Mouse (Mus musculus): ENCODE data around the gene Pdap1. TPM values are rescaled to one million over a fixed set of nuclear protein-coding genes. Genes with fewer than 3 reads are reported as not detected.

The Pdap1 gene
- polyA plus RNA-seq (2015; fragmentation: Nextera tagmentation; extraction: Ambion mirVana) = 93.1 and 96.3 TPM in 2 replicates

DNA sequence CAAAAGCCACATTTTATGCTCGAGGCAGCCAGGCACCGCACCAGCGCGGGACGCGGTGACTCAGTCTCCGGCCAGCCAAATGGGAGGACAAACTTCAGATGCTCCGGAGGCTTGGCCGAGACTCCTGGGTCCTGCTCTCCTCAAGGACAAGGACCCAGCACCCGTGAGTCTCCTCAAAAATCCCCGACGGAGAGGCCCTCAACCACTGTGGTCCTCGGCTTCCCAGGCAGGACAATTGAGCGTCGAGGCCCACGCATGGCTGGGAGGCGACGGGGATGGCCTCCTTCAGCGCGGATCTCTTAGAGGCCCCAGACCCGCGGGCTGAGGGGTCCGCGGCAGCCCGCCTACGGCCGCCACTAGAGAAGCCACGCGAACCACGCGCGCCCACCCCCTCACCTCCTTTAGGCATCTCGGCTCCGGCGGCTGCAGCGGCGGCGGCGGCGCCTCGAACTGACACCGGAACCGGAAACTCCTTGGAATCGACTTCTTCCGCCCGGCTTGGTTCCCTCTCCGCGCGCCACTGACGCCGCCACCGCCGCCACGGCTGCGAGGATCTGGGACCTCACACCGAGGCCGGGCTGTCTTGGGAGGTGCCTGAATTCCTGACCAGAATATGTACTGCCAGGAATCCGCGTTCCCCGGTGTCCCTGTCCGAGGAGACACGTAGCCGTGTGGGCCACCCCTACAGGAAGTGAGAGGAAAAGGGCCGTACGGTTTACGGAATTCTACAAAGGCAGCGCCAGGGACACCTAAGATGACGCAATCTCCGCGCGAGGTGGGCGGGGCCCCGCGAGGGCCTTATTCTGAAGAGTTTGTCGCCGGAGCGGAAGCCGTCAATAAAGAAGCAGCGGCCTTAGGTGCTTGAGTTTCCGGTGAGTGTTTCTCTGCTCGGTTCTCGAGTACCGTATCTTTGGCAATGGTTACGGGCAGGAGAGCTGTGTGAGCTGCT, at the start of gene Pdap1, which contains the start of gene Bud31:
Gene Pdap1, minus strand, starts transcription at position 668 of the 949 bp plus-strand sequence.
Gene Bud31, plus strand, starts transcription at position 792 of the 949 bp plus-strand sequence.
- H3K27ac ChIP-seq (ENCODE audit: low read length) = peak within 1 kb of the TSS; percentile 96
- under 1% methylated on average over 84 of the region's 84 CpGs for WGBS
- H3K4me2 ChIP-seq (ENCODE audit: low read length) = peak within 1 kb of the TSS; percentile 99
- H3K9me3 ChIP-seq (ENCODE audit: control insufficient read depth, low read length) = no peaks in the 10 kb centered on the region
- peak; percentile 95 for ATAC-seq
- peak within 1 kb of the TSS; percentile 89 for H3K9ac ChIP-seq (replicated peaks; ENCODE audit: low read depth, low read length)
- peaks cover 36% of the 10 kb centered on the region for H3K36me3 ChIP-seq (ENCODE audit: control insufficient read depth, insufficient read depth)
- peaks cover 21% of the 10 kb centered on the region for H3K4me1 ChIP-seq (replicated peaks; ENCODE audit: control insufficient read depth, insufficient read depth, low read length)
- no peaks in the 10 kb centered on the region for H3K27me3 ChIP-seq (replicated peaks; ENCODE audit: control insufficient read depth, insufficient read depth, low read length)
- peak within 1 kb of the TSS; percentile 73 for H3K4me3 ChIP-seq (replicated peaks; ENCODE audit: low read length)

DNA sequence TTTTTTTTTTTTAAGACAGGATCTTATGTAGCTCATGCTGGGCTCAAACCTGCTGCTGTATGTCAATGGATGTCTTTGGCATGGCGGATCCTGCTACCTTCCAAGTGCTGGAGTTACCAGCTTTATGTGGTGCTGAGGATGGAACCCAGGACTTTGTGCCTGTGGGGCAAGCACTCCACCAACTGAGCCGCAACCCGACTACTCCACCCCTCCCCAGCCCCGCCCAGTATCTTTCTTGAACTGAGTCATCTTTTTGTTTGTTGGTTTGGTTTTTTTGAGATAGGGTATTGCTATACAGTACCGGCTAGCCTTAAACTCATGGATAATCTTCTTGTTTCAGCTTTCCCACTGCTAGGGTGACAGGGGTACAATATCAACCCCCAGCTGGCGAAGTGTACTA, 49.4 kb upstream of the Pdap1 start:
- Histone ChIP-seq H3K27me3 (replicated peaks; ENCODE audit: control insufficient read depth, insufficient read depth, low read length) (no peaks in the 10 kb centered on the region), H3K27ac (ENCODE audit: low read length) (no peak overlapping the region), H3K9ac (replicated peaks; ENCODE audit: low read depth, low read length) (no peak overlapping the region), H3K4me1 (replicated peaks; ENCODE audit: control insufficient read depth, insufficient read depth, low read length) (peaks cover 22% of the 10 kb centered on the region), H3K4me3 (replicated peaks; ENCODE audit: low read length) (no peak overlapping the region), H3K36me3 (ENCODE audit: control insufficient read depth, insufficient read depth) (peaks cover 18% of the 10 kb centered on the region), H3K4me2 (ENCODE audit: low read length) (no peak overlapping the region), H3K9me3 (ENCODE audit: control insufficient read depth, low read length) (no peaks in the 10 kb centered on the region)
- no peak for ATAC-seq
- WGBS = 96% methylated on average over 6 of the region's 6 CpGs

- Histone ChIP-seq H3K4me1 (replicated peaks; ENCODE audit: control insufficient read depth, insufficient read depth, low read length) (peaks cover 12% of the 10 kb centered on the region), H3K4me2 (ENCODE audit: low read length) (no peak overlapping the region), H3K4me3 (replicated peaks; ENCODE audit: low read length) (no peak overlapping the region), H3K27ac (ENCODE audit: low read length) (no peak overlapping the region), H3K9ac (replicated peaks; ENCODE audit: low read depth, low read length) (no peak overlapping the region), H3K36me3 (ENCODE audit: control insufficient read depth, insufficient read depth) (peaks cover 30% of the 10 kb centered on the region), H3K9me3 (ENCODE audit: control insufficient read depth, low read length) (no peaks in the 10 kb centered on the region), H3K27me3 (replicated peaks; ENCODE audit: control insufficient read depth, insufficient read depth, low read length) (no peaks in the 10 kb centered on the region)
- ATAC-seq = no peak
- 94% methylated on average over 2 of the region's 2 CpGs for WGBS
Measured at GRCm38 (mm10) chr5:145185244-145185643, 45.2 kb upstream of the Pdap1 start.

- WGBS = 86% methylated on average over 18 of the region's 18 CpGs
- H3K36me3 ChIP-seq (ENCODE audit: control insufficient read depth, insufficient read depth) = peaks cover 42% of the 10 kb centered on the region
- H3K4me1 ChIP-seq (replicated peaks; ENCODE audit: control insufficient read depth, insufficient read depth, low read length) = no peaks in the 10 kb centered on the region
- no peaks in the 10 kb centered on the region for H3K27me3 ChIP-seq (replicated peaks; ENCODE audit: control insufficient read depth, insufficient read depth, low read length)
- H3K27ac ChIP-seq (ENCODE audit: low read length) = no peak overlapping the region
- H3K9ac ChIP-seq (replicated peaks; ENCODE audit: low read depth, low read length) = no peak overlapping the region
- no peak for ATAC-seq
- no peak overlapping the region for H3K4me2 ChIP-seq (ENCODE audit: low read length)
- H3K4me3 ChIP-seq (replicated peaks; ENCODE audit: low read length) = no peak overlapping the region
- H3K9me3 ChIP-seq (ENCODE audit: control insufficient read depth, low read length) = no peaks in the 10 kb centered on the region
Measured at GRCm38 (mm10) chr5:145178461-145178980, 38.5 kb upstream of the Pdap1 start.

DNA sequence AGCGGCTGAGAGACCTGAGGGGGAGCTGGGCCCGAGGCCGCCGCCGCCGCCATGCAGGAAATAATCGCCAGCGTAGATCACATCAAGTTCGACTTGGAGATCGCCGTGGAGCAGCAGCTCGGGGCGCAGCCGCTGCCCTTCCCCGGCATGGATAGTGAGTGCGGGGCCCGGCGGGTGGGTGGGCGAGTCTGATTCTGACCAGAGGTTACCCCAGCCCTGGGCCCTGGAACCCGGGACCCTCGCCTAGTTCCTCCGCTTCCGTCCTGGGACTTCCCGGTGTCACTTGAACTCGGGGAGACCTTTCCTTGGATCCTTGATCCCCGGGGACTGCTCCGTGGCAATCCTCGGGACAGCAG, 27.2 kb upstream of the Pdap1 start:
- peak; percentile 62 for ATAC-seq
- peaks cover 22% of the 10 kb centered on the region for H3K4me1 ChIP-seq (replicated peaks; ENCODE audit: control insufficient read depth, insufficient read depth, low read length)
- WGBS = under 1% methylated on average over 28 of the region's 28 CpGs
- H3K27ac ChIP-seq (ENCODE audit: low read length) = peak overlapping the region; percentile 49
- H3K9ac ChIP-seq (replicated peaks; ENCODE audit: low read depth, low read length) = peak overlapping the region; percentile 88
- H3K27me3 ChIP-seq (replicated peaks; ENCODE audit: control insufficient read depth, insufficient read depth, low read length) = no peaks in the 10 kb centered on the region
- H3K4me2 ChIP-seq (ENCODE audit: low read length) = peak overlapping the region; percentile 97
- peaks cover 8% of the 10 kb centered on the region for H3K36me3 ChIP-seq (ENCODE audit: control insufficient read depth, insufficient read depth)
- H3K4me3 ChIP-seq (replicated peaks; ENCODE audit: low read length) = peak overlapping the region; percentile 96
- H3K9me3 ChIP-seq (ENCODE audit: control insufficient read depth, low read length) = no peaks in the 10 kb centered on the region

DNA sequence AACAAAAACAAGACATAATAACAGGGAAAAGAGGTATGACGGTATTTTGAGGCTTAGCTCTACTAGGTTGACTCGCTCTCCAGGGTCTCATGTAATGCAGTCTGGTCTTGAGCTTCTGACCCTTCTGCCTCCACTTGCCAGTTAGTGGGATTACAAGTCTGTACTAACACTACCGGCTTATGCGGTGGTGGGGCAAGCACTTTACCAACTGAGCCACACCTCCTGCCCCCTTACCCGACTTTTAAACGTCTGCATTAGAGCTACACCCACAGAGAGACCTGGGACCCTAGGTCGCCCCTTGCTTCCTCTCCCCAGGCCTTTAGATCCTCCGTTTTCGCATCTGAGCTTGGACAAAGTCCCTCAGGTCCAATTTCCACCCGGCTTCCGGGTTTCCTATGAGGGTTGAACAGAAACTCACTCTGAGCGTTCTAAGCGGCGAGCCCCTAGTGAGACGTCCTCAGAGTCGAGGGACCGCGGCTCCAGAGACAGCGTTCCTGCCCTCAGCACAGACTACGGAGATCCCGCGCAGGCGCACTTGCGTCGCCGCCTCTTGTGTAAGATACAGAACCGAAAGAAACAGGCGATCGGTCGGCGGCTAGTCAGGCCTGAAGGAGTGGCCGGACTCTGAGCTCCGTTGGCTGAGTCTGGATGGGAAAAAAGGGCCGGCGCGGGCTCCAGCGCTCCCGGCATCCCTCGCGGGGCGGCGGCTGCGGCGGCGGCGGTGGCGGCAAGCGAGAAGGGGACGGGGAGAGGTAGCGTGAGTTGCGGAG, 26.7 kb upstream of the Pdap1 start, which contains the start of the genes Ptcd1 and Cpsf4:
Gene Ptcd1, minus strand, starts transcription at position 573 of the 770 bp plus-strand sequence.
Gene Cpsf4, plus strand, starts transcription at position 678 of the 770 bp plus-strand sequence.
- ATAC-seq = peak; percentile 96
- WGBS = under 1% methylated on average over 51 of the region's 51 CpGs
- H3K36me3 ChIP-seq (ENCODE audit: control insufficient read depth, insufficient read depth) = peaks cover 6% of the 10 kb centered on the region; the same call in 1 of the 2 replicates
- H3K4me1 ChIP-seq (replicated peaks; ENCODE audit: control insufficient read depth, insufficient read depth, low read length) = peaks cover 22% of the 10 kb centered on the region
- H3K9me3 ChIP-seq (ENCODE audit: control insufficient read depth, low read length) = no peaks in the 10 kb centered on the region
- peak within 1 kb of the TSS; percentile 97 for H3K4me2 ChIP-seq (ENCODE audit: low read length)
- H3K4me3 ChIP-seq (replicated peaks; ENCODE audit: low read length) = peak within 1 kb of the TSS; percentile 96
- peak within 1 kb of the TSS; percentile 88 for H3K9ac ChIP-seq (replicated peaks; ENCODE audit: low read depth, low read length)
- peak within 1 kb of the TSS; percentile 86 for H3K27ac ChIP-seq (ENCODE audit: low read length)
- H3K27me3 ChIP-seq (replicated peaks; ENCODE audit: control insufficient read depth, insufficient read depth, low read length) = no peaks in the 10 kb centered on the region

GRCm38 (mm10) chr5:145165184-145165583, 25.1 kb upstream of the Pdap1 start:
- Histone ChIP-seq H3K4me1 (replicated peaks; ENCODE audit: control insufficient read depth, insufficient read depth, low read length) (peaks cover 22% of the 10 kb centered on the region), H3K4me2 (ENCODE audit: low read length) (no peak overlapping the region), H3K27ac (ENCODE audit: low read length) (no peak overlapping the region), H3K27me3 (replicated peaks; ENCODE audit: control insufficient read depth, insufficient read depth, low read length) (no peaks in the 10 kb centered on the region), H3K36me3 (ENCODE audit: control insufficient read depth, insufficient read depth) (peaks cover 6% of the 10 kb centered on the region; the same call in 1 of the 2 replicates), H3K9ac (replicated peaks; ENCODE audit: low read depth, low read length) (no peak overlapping the region), H3K4me3 (replicated peaks; ENCODE audit: low read length) (no peak overlapping the region), H3K9me3 (ENCODE audit: control insufficient read depth, low read length) (no peaks in the 10 kb centered on the region)
- 91% methylated on average over 15 of the region's 15 CpGs for WGBS
- no peak for ATAC-seq

DNA sequence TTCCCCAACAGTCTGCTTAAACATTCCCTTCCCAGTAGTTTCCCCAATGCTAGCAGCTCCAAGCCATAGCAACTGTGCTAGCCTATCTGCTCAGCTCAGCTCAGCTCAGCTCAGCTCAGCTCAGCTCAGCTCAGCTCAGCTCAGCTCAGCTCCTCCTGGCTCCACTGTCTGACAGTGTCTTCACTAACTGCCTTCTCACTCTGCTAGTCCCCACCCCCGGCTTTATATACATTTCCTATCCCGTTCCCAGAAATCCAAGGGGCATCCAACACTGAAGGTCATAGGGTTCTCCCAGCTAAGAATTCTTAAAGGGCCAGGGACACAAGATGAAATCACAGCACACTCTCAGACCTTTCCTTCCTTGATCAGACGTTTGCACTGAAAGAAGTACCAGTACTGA, 24.7 kb upstream of the Pdap1 start:
- no peak overlapping the region for H3K4me3 ChIP-seq (replicated peaks; ENCODE audit: low read length)
- ATAC-seq = no peak
- H3K9me3 ChIP-seq (ENCODE audit: control insufficient read depth, low read length) = no peaks in the 10 kb centered on the region
- H3K9ac ChIP-seq (replicated peaks; ENCODE audit: low read depth, low read length) = no peak overlapping the region
- H3K27me3 ChIP-seq (replicated peaks; ENCODE audit: control insufficient read depth, insufficient read depth, low read length) = no peaks in the 10 kb centered on the region
- 80% methylated on average over 3 of the region's 3 CpGs for WGBS
- peaks cover 10% of the 10 kb centered on the region for H3K36me3 ChIP-seq (ENCODE audit: control insufficient read depth, insufficient read depth)
- peaks cover 22% of the 10 kb centered on the region for H3K4me1 ChIP-seq (replicated peaks; ENCODE audit: control insufficient read depth, insufficient read depth, low read length)
- no peak overlapping the region for H3K4me2 ChIP-seq (ENCODE audit: low read length)
- no peak overlapping the region for H3K27ac ChIP-seq (ENCODE audit: low read length)

- 95% methylated on average over 14 of the region's 14 CpGs for WGBS
- Histone ChIP-seq H3K4me3 (replicated peaks; ENCODE audit: low read length) (no peak overlapping the region), H3K4me2 (ENCODE audit: low read length) (no peak overlapping the region), H3K27me3 (replicated peaks; ENCODE audit: control insufficient read depth, insufficient read depth, low read length) (no peaks in the 10 kb centered on the region), H3K9me3 (ENCODE audit: control insufficient read depth, low read length) (no peaks in the 10 kb centered on the region), H3K36me3 (ENCODE audit: control insufficient read depth, insufficient read depth) (peaks cover 25% of the 10 kb centered on the region), H3K4me1 (replicated peaks; ENCODE audit: control insufficient read depth, insufficient read depth, low read length) (peaks cover 8% of the 10 kb centered on the region), H3K9ac (replicated peaks; ENCODE audit: low read depth, low read length) (no peak overlapping the region), H3K27ac (ENCODE audit: low read length) (no peak overlapping the region)
- ATAC-seq = no peak
Measured at GRCm38 (mm10) chr5:145161361-145161760, 21.3 kb upstream of the Pdap1 start.
